Mouse (Mus musculus): ENCODE measurements at regions not wholly inside any gene's neighbourhood (a gene's known extent, or its start where the extent isn't known, plus 50 kb on each side); places are given as distances from the start of the nearest gene placed in this dataset.

GRCm38 (mm10) chr19:53454571-53454970 is 64.2 kb upstream of the Smndc1 start:
- TF ChIP-seq CTCF (IDR thresholded peaks at IDR 0.05; ENCODE audit: borderline replicate concordance, extremely low read depth, insufficient read depth, insufficient read length) (no peak), POLR2A (IDR thresholded peaks at IDR 0.05; ENCODE audit: borderline replicate concordance, extremely low read depth, insufficient read depth, insufficient read length, poor library complexity, severe bottlenecking) (no peak)

All from brain, embryonic 14.5 days (tissue).